Mouse (Mus musculus): ENCODE results near the gene Hsd17b12. TPM values are rescaled to one million over a fixed set of nuclear protein-coding genes. Genes with fewer than 3 reads are reported as not detected.

The Hsd17b12 gene
- polyA plus RNA-seq, 1 experiment from 2014 or later, result 129 TPM

DNA sequence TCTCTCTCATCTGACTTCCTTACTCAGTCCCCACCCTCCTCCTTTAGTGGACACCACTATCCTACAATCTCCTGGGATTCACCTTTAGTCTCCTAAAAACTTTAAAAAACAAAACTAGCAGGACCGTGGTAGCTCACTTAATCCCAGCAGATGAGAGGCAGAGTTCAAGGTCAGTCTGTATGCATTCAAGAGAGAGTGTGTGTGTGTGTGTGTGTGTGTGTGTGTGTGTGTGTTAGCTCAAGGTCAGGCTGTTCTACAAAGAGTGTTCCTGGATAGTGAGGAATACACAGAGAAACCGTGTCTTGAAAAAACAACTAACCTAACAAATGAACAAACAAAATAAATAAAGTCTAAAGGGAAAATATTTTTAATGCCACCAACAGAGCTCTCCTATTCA, 12.6 kb downstream of the Hsd17b12 start:
- H3K27me3 ChIP-seq, result no peaks in the 10 kb centered on the region
- 48% methylated on average over 2 of the region's 2 CpGs for WGBS
- H3K9ac ChIP-seq, result no peak overlapping the region
- H3K9me3 ChIP-seq, result no peaks in the 10 kb centered on the region
- no peak overlapping the region for H3K4me2 ChIP-seq
- H3K4me3 ChIP-seq, result no peak overlapping the region
- ATAC-seq (ENCODE audit: borderline replicate concordance, extremely low read depth, low FRiP score, low TSS enrichment), result no peak
- H3K27ac ChIP-seq, result no peak overlapping the region
- H3K36me3 ChIP-seq, result no peaks in the 10 kb centered on the region
- H3K4me1 ChIP-seq, result peaks cover 4% of the 10 kb centered on the region; the same call in 1 of the 2 replicates

DNA sequence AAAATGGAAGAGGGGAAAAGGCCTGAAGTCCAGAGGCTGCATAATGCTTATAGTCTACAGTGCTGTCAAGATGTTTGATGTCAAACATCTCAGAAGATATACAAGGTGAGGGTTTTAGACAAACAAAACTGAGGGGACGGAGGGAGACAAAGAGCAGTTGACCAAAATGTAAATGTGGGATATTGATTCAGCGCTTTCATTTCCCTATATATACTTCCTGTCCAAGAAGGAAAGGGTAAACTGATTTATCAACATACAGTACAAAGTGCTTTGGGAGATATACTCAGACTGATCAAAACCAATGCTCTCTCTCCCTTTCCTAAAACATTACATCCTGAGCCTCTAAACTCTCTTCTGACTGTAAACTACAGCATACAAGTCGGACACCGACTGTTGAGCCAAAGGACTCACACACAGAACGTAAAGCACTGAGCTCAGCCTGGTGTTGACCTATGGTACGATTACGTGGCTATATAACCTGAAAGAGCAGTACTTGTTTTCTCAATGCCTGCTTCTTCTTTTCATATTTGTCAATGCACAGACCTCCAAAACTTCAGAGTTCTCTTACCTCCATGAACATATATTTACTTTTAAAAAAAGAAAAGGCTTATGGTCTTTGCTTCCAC, 13.1 kb downstream of the Hsd17b12 start:
- Histone ChIP-seq H3K36me3 (no peaks in the 10 kb centered on the region), H3K4me1 (peaks cover 4% of the 10 kb centered on the region; the same call in 1 of the 2 replicates), H3K27ac (no peak overlapping the region), H3K4me3 (no peak overlapping the region), H3K4me2 (no peak overlapping the region), H3K27me3 (no peaks in the 10 kb centered on the region), H3K9me3 (no peaks in the 10 kb centered on the region), H3K9ac (no peak overlapping the region)
- no peak for ATAC-seq (ENCODE audit: borderline replicate concordance, extremely low read depth, low FRiP score, low TSS enrichment)
- WGBS, result 76% methylated on average over 7 of the region's 7 CpGs

- Histone ChIP-seq H3K4me2 (no peak overlapping the region), H3K9ac (no peak overlapping the region), H3K27me3 (no peaks in the 10 kb centered on the region), H3K27ac (no peak overlapping the region), H3K4me1 (peaks cover 4% of the 10 kb centered on the region; the same call in 1 of the 2 replicates), H3K4me3 (no peak overlapping the region), H3K9me3 (no peaks in the 10 kb centered on the region), H3K36me3 (no peaks in the 10 kb centered on the region)
- 36% methylated on average over 3 of the region's 3 CpGs for WGBS
- no peak for ATAC-seq (ENCODE audit: borderline replicate concordance, extremely low read depth, low FRiP score, low TSS enrichment)
Observed at GRCm38 (mm10) chr2:94141293-94141692, 16.5 kb downstream of the Hsd17b12 start.

- H3K27me3 ChIP-seq, result no peaks in the 10 kb centered on the region
- H3K4me1 ChIP-seq, result peaks cover 4% of the 10 kb centered on the region; the same call in 1 of the 2 replicates
- no peak overlapping the region for H3K4me2 ChIP-seq
- no peak overlapping the region for H3K4me3 ChIP-seq
- H3K36me3 ChIP-seq, result no peaks in the 10 kb centered on the region
- no peak overlapping the region for H3K27ac ChIP-seq
- no peaks in the 10 kb centered on the region for H3K9me3 ChIP-seq
- no peak for ATAC-seq (ENCODE audit: borderline replicate concordance, extremely low read depth, low FRiP score, low TSS enrichment)
- no peak overlapping the region for H3K9ac ChIP-seq
- WGBS, result 78% methylated on average over 3 of the region's 3 CpGs
Observed at GRCm38 (mm10) chr2:94138469-94139390, 19.0 kb downstream of the Hsd17b12 start.

- Histone ChIP-seq H3K9me3 (no peaks in the 10 kb centered on the region), H3K4me2 (no peak overlapping the region), H3K36me3 (no peaks in the 10 kb centered on the region), H3K27me3 (no peaks in the 10 kb centered on the region), H3K4me1 (peaks cover 4% of the 10 kb centered on the region; the same call in 1 of the 2 replicates), H3K4me3 (no peak overlapping the region), H3K27ac (no peak overlapping the region), H3K9ac (no peak overlapping the region)
- 90% methylated on average over 3 of the region's 3 CpGs for WGBS
- ATAC-seq (ENCODE audit: borderline replicate concordance, extremely low read depth, low FRiP score, low TSS enrichment), result no peak
Observed at GRCm38 (mm10) chr2:94136837-94137236, 20.9 kb downstream of the Hsd17b12 start.

DNA sequence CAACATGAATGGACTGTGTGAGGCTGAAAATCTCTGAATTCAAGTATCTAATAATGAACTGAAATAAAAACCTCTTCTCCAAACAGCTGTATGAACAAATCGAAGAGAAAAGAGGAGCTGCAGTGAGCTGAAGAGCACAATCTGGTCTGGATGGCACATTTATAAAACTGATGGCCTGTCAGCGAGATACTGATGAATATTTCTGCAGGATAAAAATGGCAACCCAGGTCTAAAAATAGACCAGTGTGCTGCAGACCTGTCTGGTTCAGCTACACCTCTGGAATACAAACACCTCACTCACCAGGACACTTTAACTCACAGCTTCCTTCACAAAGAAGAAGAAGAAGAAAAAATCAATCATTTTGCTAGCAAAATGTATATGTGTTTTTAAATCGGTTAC, 29.3 kb downstream of the Hsd17b12 start:
- no peak for ATAC-seq (ENCODE audit: borderline replicate concordance, extremely low read depth, low FRiP score, low TSS enrichment)
- Histone ChIP-seq H3K4me2 (no peak overlapping the region), H3K27me3 (no peaks in the 10 kb centered on the region), H3K9ac (no peak overlapping the region), H3K36me3 (no peaks in the 10 kb centered on the region), H3K27ac (no peak overlapping the region), H3K9me3 (no peaks in the 10 kb centered on the region), H3K4me1 (no peaks in the 10 kb centered on the region), H3K4me3 (no peak overlapping the region)
- WGBS, result 72% methylated on average over 3 of the region's 3 CpGs

GRCm38 (mm10) chr2:94122182-94123041, 35.4 kb downstream of the Hsd17b12 start:
- H3K9ac ChIP-seq, result no peak overlapping the region
- ATAC-seq (ENCODE audit: borderline replicate concordance, extremely low read depth, low FRiP score, low TSS enrichment), result no peak
- 27% methylated on average over 7 of the region's 7 CpGs for WGBS
- no peaks in the 10 kb centered on the region for H3K36me3 ChIP-seq
- no peak overlapping the region for H3K4me2 ChIP-seq
- no peak overlapping the region for H3K4me3 ChIP-seq
- peak overlapping the region; percentile 54 for H3K27ac ChIP-seq
- H3K4me1 ChIP-seq, result peaks cover 13% of the 10 kb centered on the region
- no peaks in the 10 kb centered on the region for H3K27me3 ChIP-seq
- H3K9me3 ChIP-seq, result no peaks in the 10 kb centered on the region

- Histone ChIP-seq H3K4me3 (no peak overlapping the region), H3K27me3 (no peaks in the 10 kb centered on the region), H3K9ac (no peak overlapping the region), H3K4me2 (no peak overlapping the region), H3K36me3 (no peaks in the 10 kb centered on the region), H3K27ac (no peak overlapping the region), H3K9me3 (no peaks in the 10 kb centered on the region), H3K4me1 (no peaks in the 10 kb centered on the region)
- WGBS, result 95% methylated on average over 2 of the region's 2 CpGs
- ATAC-seq (ENCODE audit: borderline replicate concordance, extremely low read depth, low FRiP score, low TSS enrichment), result no peak
Observed at GRCm38 (mm10) chr2:94103758-94104157, 54.0 kb downstream of the Hsd17b12 start.

DNA sequence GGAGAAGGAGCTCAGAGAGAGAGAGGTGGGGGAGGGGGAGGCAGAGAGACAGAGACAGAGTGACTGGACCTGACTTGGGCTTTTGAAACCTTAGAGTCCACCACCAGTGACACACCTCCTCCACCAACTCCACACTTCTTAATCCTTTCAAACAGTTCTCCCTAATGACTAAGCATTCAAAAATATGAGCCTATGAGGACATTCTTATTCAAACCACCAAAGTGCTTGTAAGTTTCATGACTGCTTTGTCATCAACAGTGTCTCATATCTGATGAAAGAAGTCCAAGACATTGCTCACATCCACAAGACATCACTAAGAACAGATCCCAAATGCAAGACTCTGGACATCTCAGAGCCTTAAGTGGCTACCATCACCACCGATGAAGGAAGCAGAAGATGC, 67.9 kb downstream of the Hsd17b12 start:
- H3K27ac ChIP-seq, result no peak overlapping the region
- ATAC-seq (ENCODE audit: borderline replicate concordance, extremely low read depth, low FRiP score, low TSS enrichment), result no peak
- no peaks in the 10 kb centered on the region for H3K9me3 ChIP-seq
- no peak overlapping the region for H3K9ac ChIP-seq
- 93% methylated on average over 1 of the region's 1 CpGs for WGBS
- no peaks in the 10 kb centered on the region for H3K27me3 ChIP-seq
- H3K4me3 ChIP-seq, result no peak overlapping the region
- no peaks in the 10 kb centered on the region for H3K36me3 ChIP-seq
- H3K4me2 ChIP-seq, result no peak overlapping the region
- H3K4me1 ChIP-seq, result no peaks in the 10 kb centered on the region

GRCm38 (mm10) chr2:94069482-94069881, 88.3 kb downstream of the Hsd17b12 start:
- no peak overlapping the region for H3K27ac ChIP-seq
- 79% methylated on average over 5 of the region's 5 CpGs for WGBS
- H3K36me3 ChIP-seq, result 0 out of 2 replicates have a peak, but pooled peaks cover 2% of the 10 kb centered on the region
- H3K9ac ChIP-seq, result no peak overlapping the region
- H3K4me1 ChIP-seq, result no peaks in the 10 kb centered on the region
- H3K9me3 ChIP-seq, result no peaks in the 10 kb centered on the region
- H3K27me3 ChIP-seq, result no peaks in the 10 kb centered on the region
- ATAC-seq (ENCODE audit: borderline replicate concordance, extremely low read depth, low FRiP score, low TSS enrichment), result no peak
- H3K4me3 ChIP-seq, result no peak overlapping the region
- H3K4me2 ChIP-seq, result no peak overlapping the region

- H3K4me3 ChIP-seq, result no peak overlapping the region
- H3K36me3 ChIP-seq, result 0 out of 2 replicates have a peak, but pooled peaks cover 2% of the 10 kb centered on the region
- no peak for ATAC-seq (ENCODE audit: borderline replicate concordance, extremely low read depth, low FRiP score, low TSS enrichment)
- no peaks in the 10 kb centered on the region for H3K9me3 ChIP-seq
- H3K4me2 ChIP-seq, result no peak overlapping the region
- 78% methylated on average over 5 of the region's 5 CpGs for WGBS
- H3K27me3 ChIP-seq, result no peaks in the 10 kb centered on the region
- H3K27ac ChIP-seq, result no peak overlapping the region
- H3K9ac ChIP-seq, result no peak overlapping the region
- H3K4me1 ChIP-seq, result no peaks in the 10 kb centered on the region
Observed at GRCm38 (mm10) chr2:94066540-94067135, 91.1 kb downstream of the Hsd17b12 start.

Data from lung, embryonic 15.5 days (tissue).